Mouse (Mus musculus): ENCODE measurements at regions not wholly inside any gene's neighbourhood (a gene's known extent, or its start where the extent isn't known, plus 50 kb on each side); places are given as distances from the start of the nearest gene placed in this dataset.

GRCm38 (mm10) chr3:133613836-133614711 lies 69.1 kb upstream of the Tet2 start:
- TF ChIP-seq POLR2A (IDR thresholded peaks at IDR 0.05; ENCODE audit: control insufficient read depth, extremely low read depth, insufficient read depth, low read length, poor library complexity) (no peak), CTCF (IDR thresholded peaks at IDR 0.05; ENCODE audit: borderline replicate concordance, control insufficient read depth, extremely low read depth, insufficient read depth, low read length, poor library complexity) (no peak)

Data from thymus, adult 2 months (tissue).